In the genomic region with DNA sequence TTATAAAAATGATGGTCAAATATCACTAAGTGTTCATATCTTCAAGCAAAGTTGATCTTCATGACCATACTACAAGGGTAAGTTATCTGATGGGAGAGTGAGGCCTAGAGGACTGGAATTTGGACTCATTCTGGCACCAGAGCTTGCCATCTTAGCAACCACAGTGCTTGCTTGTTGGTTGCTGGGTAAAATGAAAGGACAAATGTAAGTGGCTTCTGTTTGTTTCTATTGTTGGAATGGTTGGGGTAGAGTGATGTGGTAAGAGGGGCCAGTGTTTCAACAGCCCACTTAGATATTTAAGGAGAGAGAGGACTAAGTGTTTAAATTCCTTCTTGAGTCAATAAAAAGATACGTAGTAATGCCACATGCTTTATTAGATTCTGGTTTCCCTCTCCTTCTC, we compare ENCODE assay signal across 19 mouse cellular contexts. TPM values are rescaled to one million over a fixed set of nuclear protein-coding genes. Genes with fewer than 3 reads are reported as not detected.
A peak's percentile ranks its signal among the peaks of the same experiment; 100 is the strongest.
DNase-seq lines count a peak whose midpoint lies in the region; ATAC-seq and TF ChIP-seq lines count a peak whose summit lies in the region.
"Had no signal": no experiment of that assay in that cellular context is flagged by ENCODE, and none has a peak within 500 bp of the region (broad histone marks: within the 10 kb centered on the region; RNA-seq: fewer than 3 reads in every experiment).

No protein-coding gene starts in this region.

- no peaks in the 10 kb centered on the region for H3K36me3 ChIP-seq in heart, embryonic 15.5 days
- no peaks in the 10 kb centered on the region for H3K36me3 ChIP-seq in intestine, postnatal 0 days (ENCODE audit: control insufficient read depth, insufficient read depth)
- peaks cover 4% of the 10 kb centered on the region; the same call in 1 of the 2 replicates for H3K36me3 ChIP-seq in hindbrain, embryonic 13.5 days
- H3K36me3 ChIP-seq: limb, embryonic 15.5 days; midbrain, embryonic 12.5 days; neural tube, embryonic 13.5 days had no signal

- no peak overlapping the region for H3K9ac ChIP-seq in heart, embryonic 15.5 days
- no peak overlapping the region for H3K9ac ChIP-seq in intestine, postnatal 0 days (ENCODE audit: low read depth, low read length)
- no peak overlapping the region for H3K9ac ChIP-seq in hindbrain, embryonic 13.5 days
- H3K9ac ChIP-seq: forebrain, postnatal 0 days; limb, embryonic 15.5 days; midbrain, embryonic 12.5 days; neural tube, embryonic 13.5 days had no signal

- peaks cover 5% of the 10 kb centered on the region; the same call in 1 of the 2 replicates for H3K4me1 ChIP-seq in heart, embryonic 15.5 days (replicated peaks)
- peaks cover 4% of the 10 kb centered on the region; the same call in 1 of the 2 replicates for H3K4me1 ChIP-seq in intestine, postnatal 0 days (replicated peaks; ENCODE audit: control insufficient read depth, insufficient read depth, low read length)
- no peaks in the 10 kb centered on the region for H3K4me1 ChIP-seq in hindbrain, embryonic 13.5 days (replicated peaks)
- H3K4me1 ChIP-seq: forebrain, embryonic 10.5 days; limb, embryonic 15.5 days; midbrain, embryonic 12.5 days; neural tube, embryonic 13.5 days had no signal

- no peaks in the 10 kb centered on the region for H3K27me3 ChIP-seq in heart, embryonic 15.5 days
- H3K27me3 ChIP-seq in intestine, postnatal 0 days (replicated peaks; ENCODE audit: control insufficient read depth, insufficient read depth, low read length): no peaks in the 10 kb centered on the region
- H3K27me3 ChIP-seq in hindbrain, embryonic 13.5 days: no peaks in the 10 kb centered on the region
- H3K27me3 ChIP-seq: CH12.LX; limb, embryonic 15.5 days; midbrain, embryonic 12.5 days; neural tube, embryonic 13.5 days had no signal

- peak overlapping the region; percentile 54; the same call in 1 of the 2 replicates for H3K27ac ChIP-seq in layer of hippocampus, adult 2 months
- H3K27ac ChIP-seq in heart, embryonic 15.5 days: peak overlapping the region; percentile 49
- no peak overlapping the region for H3K27ac ChIP-seq in intestine, postnatal 0 days (ENCODE audit: low read depth, low read length)
- H3K27ac ChIP-seq in hindbrain, embryonic 13.5 days: no peak overlapping the region
- H3K27ac ChIP-seq: forebrain, embryonic 10.5 days; limb, embryonic 15.5 days; midbrain, embryonic 12.5 days; neural tube, embryonic 13.5 days had no signal

- whole genome bisulfite sequencing in heart, embryonic 15.5 days: 53% methylated on average over 1 of the region's 1 CpGs
- WGBS in intestine, postnatal 0 days: 62% methylated on average over 1 of the region's 1 CpGs
- 97% methylated on average over 1 of the region's 1 CpGs for WGBS in hindbrain, embryonic 13.5 days

- H3K4me2 ChIP-seq in heart, embryonic 15.5 days: no peak overlapping the region
- H3K4me2 ChIP-seq in intestine, postnatal 0 days (replicated peaks; ENCODE audit: low read depth): 0 out of 2 replicates have a peak overlapping the region, but pooled peaks have one; percentile 6
- H3K4me2 ChIP-seq in hindbrain, embryonic 13.5 days: no peak overlapping the region
- H3K4me2 ChIP-seq: limb, embryonic 15.5 days; midbrain, embryonic 12.5 days; neural tube, embryonic 13.5 days had no signal

- peak; percentile 58; the same call in 1 of the 2 replicates for ATAC-seq in heart, embryonic 15.5 days (replicated peaks; ENCODE audit: insufficient number of reproducible peaks, insufficient read depth, low FRiP score, low read depth)
- ATAC-seq in intestine, postnatal 0 days: peak; percentile 71
- no peak for ATAC-seq in hindbrain, embryonic 13.5 days (ENCODE audit: low FRiP score)
- ATAC-seq: forebrain, postnatal 0 days had no signal

- no peak for DNase-seq in layer of hippocampus, adult 2 months (ENCODE audit: low spot score in 2 of 2)
- DNase-seq in layer of hippocampus, postnatal 14 days (ENCODE audit: low spot score in 2 of 2): no peak
- peak; percentile 84 for DNase-seq in lung, postnatal 25 days (ENCODE audit: low spot score)
- DNase-seq in kidney, postnatal 36 days: no peak
- no peak for DNase-seq in kidney, postnatal 4 days
- DNase-seq: adrenal gland, postnatal 36 days; cerebellum, adult 11-12 months; cerebellum, postnatal 36 days; forebrain, postnatal 0 days; kidney, adult 9 months; layer of hippocampus, postnatal 36 days had no signal

- H3K9me3 ChIP-seq in heart, embryonic 15.5 days (replicated peaks): no peaks in the 10 kb centered on the region
- no peaks in the 10 kb centered on the region for H3K9me3 ChIP-seq in intestine, postnatal 0 days (ENCODE audit: control insufficient read depth)
- no peaks in the 10 kb centered on the region for H3K9me3 ChIP-seq in hindbrain, embryonic 13.5 days
- H3K9me3 ChIP-seq: limb, embryonic 15.5 days; neural tube, embryonic 13.5 days had no signal

- H3K4me3 ChIP-seq in layer of hippocampus, adult 2 months: no peak overlapping the region
- H3K4me3 ChIP-seq in heart, embryonic 15.5 days: no peak overlapping the region
- no peak overlapping the region for H3K4me3 ChIP-seq in intestine, postnatal 0 days (ENCODE audit: low read depth, low read length)
- H3K4me3 ChIP-seq in hindbrain, embryonic 13.5 days: no peak overlapping the region
- H3K4me3 ChIP-seq: forebrain, embryonic 10.5 days; limb, embryonic 15.5 days; midbrain, embryonic 12.5 days; neural tube, embryonic 13.5 days had no signal

- no peak for TF ChIP-seq CTCF in layer of hippocampus, adult 2 months (conservative IDR thresholded peaks at IDR 0.05)
- TF ChIP-seq CTCF in intestine, postnatal 0 days (IDR thresholded peaks at IDR 0.05; ENCODE audit: low read depth): no peak

RNA-seq across cellular contexts. Expression of gene Ggps1, which starts 25.4 kb away (rescaled TPM):
- 10 to 100 TPM; 58.8 to 60.1 TPM for total RNA-seq in layer of hippocampus, adult 2 months (2021)
- 10 to 100 TPM; 48.1 to 53.5 TPM for total RNA-seq in layer of hippocampus, postnatal 14 days (2021)
- 41.0 and 41.4 TPM in 2 replicates for polyA plus RNA-seq in heart, embryonic 15.5 days (2015; fragmentation: Nextera tagmentation; extraction: Ambion mirVana)
- polyA plus RNA-seq in intestine, postnatal 0 days (2015; fragmentation: Nextera tagmentation; extraction: Ambion mirVana): 31.5 and 32.2 TPM in 2 replicates
- polyA plus RNA-seq in hindbrain, embryonic 13.5 days (2015; fragmentation: Nextera tagmentation; extraction: Ambion mirVana): 79.2 and 83.9 TPM in 2 replicates

RNA-seq across cellular contexts. Expression of gene Arid4b, which starts 25.6 kb away (rescaled TPM):
- total RNA-seq in layer of hippocampus, adult 2 months (2021): 10 to 100 TPM; 47.5 to 54.4 TPM
- total RNA-seq in layer of hippocampus, postnatal 14 days (2021): 10 to 100 TPM; 45.7 to 46.0 TPM
- 38.3 and 39.5 TPM in 2 replicates for polyA plus RNA-seq in heart, embryonic 15.5 days (2015; fragmentation: Nextera tagmentation; extraction: Ambion mirVana)
- polyA plus RNA-seq in intestine, postnatal 0 days (2015; fragmentation: Nextera tagmentation; extraction: Ambion mirVana): 25.6 and 34.3 TPM in 2 replicates
- polyA plus RNA-seq in hindbrain, embryonic 13.5 days (2015; fragmentation: Nextera tagmentation; extraction: Ambion mirVana): 97.0 and 99.6 TPM in 2 replicates

RNA-seq across cellular contexts. Expression of gene Tbce, which starts 49.2 kb away (rescaled TPM):
- 10 to 100 TPM; 85.4 to 95.3 TPM for total RNA-seq in layer of hippocampus, adult 2 months (2021)
- 10 to 100 TPM; 64.0 to 76.4 TPM for total RNA-seq in layer of hippocampus, postnatal 14 days (2021)
- 33.2 and 37.8 TPM in 2 replicates for polyA plus RNA-seq in heart, embryonic 15.5 days (2015; fragmentation: Nextera tagmentation; extraction: Ambion mirVana)
- 25.7 and 26.9 TPM in 2 replicates for polyA plus RNA-seq in intestine, postnatal 0 days (2015; fragmentation: Nextera tagmentation; extraction: Ambion mirVana)
- 106 and 125 TPM in 2 replicates for polyA plus RNA-seq in hindbrain, embryonic 13.5 days (2015; fragmentation: Nextera tagmentation; extraction: Ambion mirVana)

Comparison
In these comparisons a context has a peak if more than half of its experiments do, and no peak if none do; other contexts are left out.
1. H3K27ac ChIP-seq: peak in layer of hippocampus, adult 2 months (single experiment) and heart, embryonic 15.5 days (single experiment); none in intestine, postnatal 0 days (single experiment) and hindbrain, embryonic 13.5 days (single experiment).